Mouse (Mus musculus) lung, postnatal 0 days (tissue): Measurements from ENCODE around the gene Gm48551.

Experiments used
- CTCF ChIP-seq: IDR thresholded peaks from 2 replicates; pipeline ENCODE4 v1.5.1; 2016; ENCODE audit warnings: antibody characterized with exemption, mild to moderate bottlenecking
- EP300 ChIP-seq: IDR thresholded peaks from 2 replicates; pipeline ENCODE4 v1.6.1; 2016; ENCODE audit warnings: antibody characterized with exemption, mild to moderate bottlenecking, control low read depth

GRCm38 (mm10) chr10:81349961-81350350 lies 34.3 kb upstream of the Gm48551 start:
- TF ChIP-seq CTCF: no peak
- no peak for TF ChIP-seq EP300
